Mouse (Mus musculus): ENCODE data around the gene Arhgap23.
A peak's percentile ranks its signal among the peaks of the same experiment; 100 is the strongest.

Gene Arhgap23

GRCm38 (mm10) chr11:97415330-97415711 is at the start of gene Arhgap23:
Arhgap23 (plus strand) TSS chr11:97415533.
- DNase-seq (ENCODE audit: low spot score), result peak; percentile 78

- no peak for DNase-seq (ENCODE audit: low spot score)
These were observed 49.8 kb upstream of the Arhgap23 start for GRCm38 (mm10) chr11:97365556-97365955.

DNA sequence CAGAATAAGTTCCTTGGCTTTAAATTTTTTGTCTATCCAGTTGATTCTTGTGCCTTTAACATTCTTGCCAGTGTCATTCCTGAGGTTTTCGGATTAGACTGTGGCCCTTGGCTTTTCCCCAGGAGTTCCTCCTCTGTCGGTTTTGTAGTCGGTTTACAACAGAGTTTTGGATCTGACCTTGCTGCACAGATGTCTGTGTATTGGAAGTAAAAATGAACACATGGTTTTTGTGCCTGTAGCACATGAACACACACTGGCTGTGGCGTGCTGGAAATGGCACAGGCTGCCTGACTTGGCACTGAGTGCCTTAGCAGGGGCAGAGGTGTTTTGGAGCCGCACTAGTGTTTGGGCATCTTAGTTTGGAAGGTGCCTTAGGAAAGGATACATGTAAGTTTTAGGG is 46.8 kb upstream of the Arhgap23 start:
- DNase-seq (ENCODE audit: low spot score), result no peak

DNA sequence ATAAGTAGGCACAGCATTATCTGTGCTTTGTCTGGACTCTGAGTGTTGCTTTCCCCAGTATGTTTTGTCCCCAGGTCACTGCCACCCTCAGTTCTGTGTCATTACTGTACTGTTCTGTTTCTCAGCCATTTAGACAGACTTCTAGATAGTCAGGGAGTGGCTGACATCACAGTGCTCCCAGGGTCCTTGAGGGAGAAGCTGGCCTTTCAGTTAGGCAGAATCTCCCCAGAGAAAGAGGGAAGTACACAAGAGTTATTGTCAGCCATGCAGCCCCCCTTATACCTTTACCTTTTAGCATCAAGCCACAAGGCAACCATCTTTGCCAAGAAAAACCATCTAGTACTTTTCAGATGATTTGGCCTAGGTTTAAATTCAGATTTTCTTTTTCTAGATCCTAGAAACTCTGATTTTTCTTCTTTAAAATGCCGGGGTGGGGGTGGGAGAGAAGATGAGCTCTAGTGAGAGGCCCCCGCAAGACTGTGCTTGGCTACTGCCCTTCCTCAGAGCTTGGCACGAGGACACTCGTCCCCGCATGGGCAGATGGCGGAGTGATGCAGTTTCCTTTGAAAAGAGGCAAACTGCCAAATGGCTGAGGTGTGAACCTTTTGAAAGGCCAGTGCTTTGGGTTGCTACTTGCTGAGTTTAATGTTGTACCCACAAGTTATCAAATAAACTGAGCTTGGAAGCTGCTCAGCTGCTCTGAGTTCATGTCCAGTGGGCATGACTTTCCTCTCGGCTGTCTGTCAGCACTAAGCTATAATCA is 44.8 kb upstream of the Arhgap23 start:
- DNase-seq (ENCODE audit: low spot score), result no peak

- no peak for DNase-seq (ENCODE audit: low spot score)
These were observed 43.0 kb upstream of the Arhgap23 start for GRCm38 (mm10) chr11:97372159-97372864.

GRCm38 (mm10) chr11:97373402-97373801 is 41.9 kb upstream of the Arhgap23 start:
- DNase-seq (ENCODE audit: low spot score), result no peak

GRCm38 (mm10) chr11:97380036-97380435 is 35.3 kb upstream of the Arhgap23 start:
- DNase-seq (ENCODE audit: low spot score), result peak; percentile 48

DNA sequence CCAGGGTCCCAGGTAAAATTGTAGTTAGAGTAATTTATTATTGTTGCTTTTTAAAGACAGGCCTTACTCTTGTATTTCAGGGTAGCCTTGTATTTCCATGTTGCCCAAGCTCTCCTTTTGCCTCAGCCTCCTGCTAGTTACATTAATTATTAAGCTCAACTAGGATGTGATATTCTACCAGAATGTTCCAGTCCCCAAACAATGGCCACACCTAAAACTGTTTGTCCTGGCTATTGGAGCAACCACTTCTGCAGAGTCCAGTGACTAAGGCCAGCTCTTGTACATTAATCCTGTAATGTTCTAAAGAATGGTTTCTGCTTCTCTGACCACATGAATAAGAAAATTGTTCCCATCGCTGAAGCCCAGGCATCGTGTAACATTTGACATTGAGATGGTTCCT is 32.3 kb upstream of the Arhgap23 start:
- DNase-seq (ENCODE audit: low spot score), result no peak

GRCm38 (mm10) chr11:97383764-97384163 is 31.6 kb upstream of the Arhgap23 start:
- DNase-seq (ENCODE audit: low spot score), result no peak

GRCm38 (mm10) chr11:97387811-97388210 is 27.5 kb upstream of the Arhgap23 start:
- no peak for DNase-seq (ENCODE audit: low spot score)

DNA sequence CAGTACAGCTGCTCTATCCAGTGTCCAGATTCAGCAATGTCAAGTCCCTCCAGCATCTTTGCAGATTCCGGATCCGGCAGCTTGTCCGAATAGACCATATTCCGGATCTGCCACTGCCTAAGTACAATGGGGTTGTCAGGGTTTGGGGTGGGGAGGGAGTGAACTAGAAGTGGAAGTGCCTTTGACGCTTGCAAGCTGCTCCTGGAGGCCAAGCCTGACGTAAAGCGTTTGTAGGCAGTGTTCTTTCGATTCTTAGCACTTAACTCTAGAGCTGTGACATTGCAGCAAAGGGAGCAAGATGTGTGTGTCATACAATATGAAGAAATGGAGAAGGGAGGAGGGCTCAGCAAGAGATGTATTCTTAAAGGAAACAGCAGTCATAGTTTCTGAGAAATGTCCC is 26.2 kb upstream of the Arhgap23 start:
- DNase-seq (ENCODE audit: low spot score), result no peak

DNA sequence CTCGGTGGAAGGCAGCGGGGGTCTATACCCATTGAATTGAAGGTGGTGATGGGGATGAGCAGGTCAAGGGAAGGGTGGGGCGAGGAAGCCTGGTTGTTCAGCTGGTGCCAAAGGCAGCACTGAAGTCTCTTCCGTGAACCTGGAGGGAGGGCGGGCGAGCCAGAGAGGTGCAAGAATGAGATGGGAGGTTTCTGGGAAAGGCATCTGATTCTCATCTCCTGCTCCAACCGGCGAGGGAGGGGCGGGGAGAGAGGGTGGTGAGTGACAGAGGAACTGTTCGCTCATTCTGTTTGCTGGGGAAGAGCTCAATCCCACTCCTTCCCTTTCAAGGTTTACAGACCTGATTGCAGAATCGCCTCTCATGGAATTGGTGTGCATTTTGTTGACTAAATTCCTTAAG is 21.7 kb upstream of the Arhgap23 start:
- no peak for DNase-seq (ENCODE audit: low spot score)

DNA sequence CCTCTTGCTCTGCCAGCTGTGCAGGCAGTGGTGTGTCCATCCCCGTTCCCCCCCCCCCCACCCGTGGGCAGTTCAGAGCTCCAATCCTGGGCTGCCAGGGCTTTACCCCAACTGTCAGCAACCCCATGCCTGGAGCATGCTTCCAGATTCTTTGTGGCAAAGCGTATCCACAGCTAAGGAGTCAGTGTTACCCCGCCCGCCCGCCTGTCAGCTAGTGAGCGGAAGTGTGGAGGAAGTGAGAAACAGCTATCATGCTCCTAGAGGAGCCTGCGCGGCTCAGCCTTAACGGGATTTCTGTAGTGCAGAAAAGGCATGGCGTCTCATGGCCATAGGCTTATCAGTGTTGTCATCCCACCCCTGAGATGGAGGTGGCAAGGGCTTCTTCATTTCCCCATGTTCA is 21.2 kb upstream of the Arhgap23 start:
- DNase-seq (ENCODE audit: low spot score), result no peak

DNA sequence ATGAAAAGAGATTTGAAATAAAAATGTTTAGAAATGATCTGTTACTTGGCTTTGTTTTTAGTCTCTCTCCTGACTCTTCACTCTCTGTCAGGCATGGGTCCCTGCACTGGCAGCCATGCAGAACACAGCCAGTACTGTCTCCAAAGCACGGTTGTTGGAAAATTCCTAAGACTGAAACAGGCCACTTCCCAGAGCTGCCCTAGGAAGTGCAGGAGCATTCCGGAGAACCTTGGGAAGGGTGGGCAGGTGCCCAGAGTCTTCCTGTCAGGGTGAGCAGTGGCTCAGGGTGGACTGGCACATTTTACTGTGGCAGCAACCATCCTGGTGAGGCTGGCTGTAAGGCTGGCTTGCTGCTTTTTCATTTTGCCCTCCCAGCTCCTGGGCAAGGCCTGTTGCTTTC is 16.8 kb upstream of the Arhgap23 start:
- no peak for DNase-seq (ENCODE audit: low spot score)

DNA sequence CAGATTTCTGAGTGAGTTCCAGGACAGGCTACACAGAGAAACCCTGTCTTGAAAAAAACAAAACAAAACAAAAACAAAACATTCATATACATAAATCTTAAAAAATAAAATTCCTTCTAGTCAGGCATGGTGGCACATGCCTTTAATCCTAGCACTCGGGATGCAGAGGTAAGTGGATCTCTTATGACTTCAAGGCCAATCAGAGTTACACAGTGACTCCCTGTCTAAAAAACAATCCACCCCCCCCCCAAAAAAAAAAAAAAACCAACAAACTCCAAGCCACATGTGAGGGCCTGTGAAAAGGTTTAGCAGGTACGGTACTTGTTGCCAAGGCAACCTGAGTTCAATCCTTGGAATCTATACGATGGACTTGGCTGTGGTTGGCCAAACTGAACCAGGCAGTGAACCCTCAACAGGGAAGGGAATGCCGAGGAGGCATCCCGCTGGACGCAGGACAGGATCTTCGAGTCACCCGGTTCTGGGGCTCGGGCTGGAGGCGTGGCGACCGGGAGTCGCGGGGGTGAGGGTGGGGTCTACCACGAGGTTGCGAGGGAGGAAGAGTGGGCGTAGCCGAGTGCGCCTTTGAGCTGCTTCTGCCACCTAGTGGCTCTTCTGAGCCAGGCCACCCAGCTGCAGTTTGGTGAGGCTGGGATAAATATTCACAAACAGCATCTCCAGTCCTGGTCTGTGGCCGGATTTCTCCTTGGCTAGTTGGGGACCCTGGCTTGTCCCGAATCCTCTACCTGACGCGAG is 15.2 kb upstream of the Arhgap23 start:
- peak; percentile 78 for DNase-seq (ENCODE audit: low spot score)

GRCm38 (mm10) chr11:97401082-97401481 is 14.3 kb upstream of the Arhgap23 start:
- no peak for DNase-seq (ENCODE audit: low spot score)

- DNase-seq (ENCODE audit: low spot score), result no peak
These were observed 13.5 kb upstream of the Arhgap23 start for GRCm38 (mm10) chr11:97401686-97402435.

DNA sequence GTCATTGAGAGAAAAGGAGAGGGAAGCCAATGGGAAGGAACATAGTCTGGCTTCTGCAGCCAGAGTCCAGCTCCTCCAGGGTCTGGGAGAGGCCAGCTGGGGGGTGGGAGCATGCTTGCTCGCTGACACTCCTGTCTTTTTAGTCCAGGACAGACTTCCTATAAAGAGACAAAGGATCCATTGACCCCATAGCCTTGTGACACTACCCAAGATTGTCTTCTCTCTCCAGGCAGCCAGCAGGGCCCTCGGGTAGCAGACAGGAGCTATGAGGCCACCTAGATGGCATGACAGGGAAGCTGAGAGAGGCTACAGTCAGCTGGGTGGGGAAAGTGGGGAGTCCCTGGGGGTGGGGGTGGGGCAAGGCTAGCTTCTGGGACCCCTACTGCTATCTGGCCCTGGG is 12.6 kb upstream of the Arhgap23 start:
- DNase-seq (ENCODE audit: low spot score), result no peak

GRCm38 (mm10) chr11:97403614-97404183 is 11.6 kb upstream of the Arhgap23 start:
- no peak for DNase-seq (ENCODE audit: low spot score)

- peak; percentile 60 for DNase-seq (ENCODE audit: low spot score)
These were observed 11.1 kb upstream of the Arhgap23 start for GRCm38 (mm10) chr11:97404184-97404760.

- DNase-seq (ENCODE audit: low spot score), result no peak
These were observed 10.6 kb upstream of the Arhgap23 start for GRCm38 (mm10) chr11:97404761-97405190.
